Mouse (Mus musculus) heart, adult 2 months (tissue): ENCODE measurements around the gene Taf8. TPM values are rescaled to one million over a fixed set of nuclear protein-coding genes. Genes with fewer than 3 reads are reported as not detected.

Source experiments
- DNase-seq, 2 experiments: peaks; one replicate each; pipeline ENCODE4 v3.0.0; 2021
- H3K27ac ChIP-seq: fragments of 200-600 bp; 2 replicates; pipeline ENCODE4 v1.8.1; 2022
- H3K27me3 ChIP-seq: fragments of 200-500 bp; 2 replicates; pipeline ENCODE4 v1.6.1; 2012; ENCODE audit warnings: mild to moderate bottlenecking, low read length, inconsistent platforms, mixed read lengths; ENCODE audit not compliant: control insufficient read depth, insufficient read depth
- H3K36me3 ChIP-seq: fragments of 200-500 bp; 2 replicates; pipeline ENCODE4 v1.6.1; 2012; ENCODE audit warnings: low read length, inconsistent platforms; ENCODE audit not compliant: control insufficient read depth, insufficient read depth
- H3K4me1 ChIP-seq: fragments of 200-500 bp; 2 replicates; pipeline ENCODE4 v1.6.1; 2011; ENCODE audit warnings: low read length; ENCODE audit not compliant: control insufficient read depth, insufficient read depth
- H3K4me3 ChIP-seq: fragments of 200-600 bp; 2 replicates; pipeline ENCODE4 v1.8.1; 2022
- H3K79me2 ChIP-seq: fragments of 200-500 bp; replicated peaks from 2 replicates; pipeline ENCODE4 v1.6.1; 2012; ENCODE audit warnings: mild to moderate bottlenecking, inconsistent platforms, low read length, moderate library complexity, mixed read lengths; ENCODE audit not compliant: control insufficient read depth, insufficient read depth
- H3K9ac ChIP-seq: fragments of 200-500 bp; 2 replicates; pipeline ENCODE4 v1.6.1; 2012; ENCODE audit warnings: low read depth, mild to moderate bottlenecking, control low read depth, inconsistent platforms, low read length, mixed read lengths
- CTCF ChIP-seq: fragments of 200-600 bp; IDR thresholded peaks from 2 replicates; pipeline ENCODE4 v1.8.1; 2022; ENCODE audit warnings: antibody characterized with exemption, mild to moderate bottlenecking, moderate library complexity
- EP300 ChIP-seq: fragments of 200-500 bp; IDR thresholded peaks from 2 replicates; pipeline ENCODE4 v1.6.1; 2011; ENCODE audit warnings: low read depth, low read length, control low read depth; ENCODE audit not compliant: insufficient read depth
- POLR2A ChIP-seq: fragments of 200-500 bp; IDR thresholded peaks from 2 replicates; pipeline ENCODE4 v1.6.1; 2011; ENCODE audit warnings: mild to moderate bottlenecking, low read depth, low read length, control low read depth; ENCODE audit not compliant: insufficient read depth
- WGBS: fragments of 180-500 bp; shearing (Covaris S2); methylation state at CpG from one replicate; pipeline ENCODE4 v1.1.7; 2018; 5-methylcytosine and 5-hydroxymethylcytosine counted together
- intact Hi-C: fragments of 180-260 bp; cut with DNase I; formaldehyde crosslinking; loops from one replicate; pipeline ENCODE4 v1.15.1; 2025
- polyA plus RNA-seq: library from polyadenylated mRNA; depleted of rRNA; stranded (reverse); fragments of >200 nt; gene quantifications from 2 replicates; pipeline ENCODE4 v1.2.3, GENCODE M21; 2012
- total RNA-seq, 2 experiments: library from RNA; stranded (reverse); gene quantifications; 2 replicates each; pipeline ENCODE4 v1.2.3; 2021

Gene Taf8
- total and polyA plus RNA-seq, 3 experiments: 10.8 to 14.2 (median 12.5) TPM

- TF ChIP-seq CTCF: no peak
- TF ChIP-seq POLR2A: no peak
- no peak for TF ChIP-seq EP300
- Histone ChIP-seq H3K27me3 (no peaks in the 10 kb centered on the region), H3K4me3 (no peak overlapping the region), H3K79me2 (no peaks in the 10 kb centered on the region), H3K27ac (no peak overlapping the region), H3K36me3 (no peaks in the 10 kb centered on the region), H3K4me1 (peaks cover 8% of the 10 kb centered on the region), H3K9ac (no peak overlapping the region)
- WGBS: 93% methylated on average over 4 of the region's 4 CpGs
- intact Hi-C loops: no loop called here
- DNase-seq: no peak
Measured at GRCm38 (mm10) chr17:47539128-47539527, 37.0 kb upstream of the Taf8 start.

GRCm38 (mm10) chr17:47538049-47538448 lies 36.0 kb upstream of the Taf8 start:
- TF ChIP-seq POLR2A (no peak), EP300 (no peak)
- intact Hi-C loops: no loop called here
- H3K4me3 ChIP-seq: no peak overlapping the region
- DNase-seq: no peak
- no peak overlapping the region for H3K27ac ChIP-seq
- no peaks in the 10 kb centered on the region for H3K79me2 ChIP-seq
- peaks cover 6% of the 10 kb centered on the region for H3K4me1 ChIP-seq
- no peaks in the 10 kb centered on the region for H3K27me3 ChIP-seq
- 93% methylated on average over 3 of the region's 3 CpGs for WGBS
- no peaks in the 10 kb centered on the region for H3K36me3 ChIP-seq
- no peak overlapping the region for H3K9ac ChIP-seq

GRCm38 (mm10) chr17:47535812-47536236 lies 33.7 kb upstream of the Taf8 start:
- TF ChIP-seq EP300: no peak
- no peak for TF ChIP-seq POLR2A
- no peak for TF ChIP-seq CTCF
- Histone ChIP-seq H3K4me1 (no peaks in the 10 kb centered on the region), H3K79me2 (no peaks in the 10 kb centered on the region), H3K9ac (no peak overlapping the region), H3K4me3 (no peak overlapping the region), H3K27me3 (no peaks in the 10 kb centered on the region), H3K36me3 (no peaks in the 10 kb centered on the region), H3K27ac (no peak overlapping the region)
- 70% methylated on average over 9 of the region's 9 CpGs for WGBS
- intact Hi-C loops: no loop called here
- DNase-seq: no peak

- H3K27ac ChIP-seq: no peak overlapping the region
- WGBS: 93% methylated on average over 13 of the region's 13 CpGs
- no peak overlapping the region for H3K4me3 ChIP-seq
- no peaks in the 10 kb centered on the region for H3K27me3 ChIP-seq
- DNase-seq: no peak
- TF ChIP-seq CTCF: no peak
- no peak for TF ChIP-seq POLR2A
- no peaks in the 10 kb centered on the region for H3K79me2 ChIP-seq
- H3K4me1 ChIP-seq: no peaks in the 10 kb centered on the region
- intact Hi-C loops: no loop called here
- H3K9ac ChIP-seq: no peak overlapping the region
- H3K36me3 ChIP-seq: no peaks in the 10 kb centered on the region
Measured at GRCm38 (mm10) chr17:47533691-47534090, 31.6 kb upstream of the Taf8 start.

GRCm38 (mm10) chr17:47532364-47532763 lies 30.3 kb upstream of the Taf8 start:
- intact Hi-C loops: no loop called here
- TF ChIP-seq POLR2A (no peak), EP300 (no peak), CTCF (no peak)
- H3K4me3 ChIP-seq: no peak overlapping the region
- no peak for DNase-seq
- H3K27ac ChIP-seq: no peak overlapping the region
- 94% methylated on average over 5 of the region's 5 CpGs for WGBS
- H3K9ac ChIP-seq: no peak overlapping the region
- H3K79me2 ChIP-seq: no peaks in the 10 kb centered on the region
- H3K4me1 ChIP-seq: no peaks in the 10 kb centered on the region; the same call in 1 of the 2 replicates
- H3K36me3 ChIP-seq: no peaks in the 10 kb centered on the region
- H3K27me3 ChIP-seq: no peaks in the 10 kb centered on the region

- H3K79me2 ChIP-seq: no peaks in the 10 kb centered on the region
- H3K27ac ChIP-seq: no peak overlapping the region
- WGBS: 69% methylated on average over 10 of the region's 10 CpGs
- DNase-seq: no peak
- no peaks in the 10 kb centered on the region; the same call in 1 of the 2 replicates for H3K4me1 ChIP-seq
- no peaks in the 10 kb centered on the region for H3K36me3 ChIP-seq
- H3K27me3 ChIP-seq: no peaks in the 10 kb centered on the region
- TF ChIP-seq CTCF (no peak), EP300 (no peak), POLR2A (no peak)
- intact Hi-C loops: no loop called here
- H3K4me3 ChIP-seq: no peak overlapping the region
- no peak overlapping the region for H3K9ac ChIP-seq
Measured at GRCm38 (mm10) chr17:47531387-47531818, 29.3 kb upstream of the Taf8 start.
